Mouse (Mus musculus) ES-Bruce4 (cell line): ENCODE data around the gene Celf5.

Source experiments
- CTCF ChIP-seq: IDR thresholded peaks from one replicate; pipeline ENCODE4 v1.8.1; 2011; ENCODE audit warnings: low read depth, low read length
- EP300 ChIP-seq: IDR thresholded peaks from 2 replicates; pipeline ENCODE4 v1.6.1; 2011; ENCODE audit warnings: low read depth, low read length; ENCODE audit not compliant: insufficient read depth
- POLR2A ChIP-seq: IDR thresholded peaks from one replicate; pipeline ENCODE4 v1.8.1; 2011; ENCODE audit warnings: low read length; ENCODE audit not compliant: insufficient read depth

DNA sequence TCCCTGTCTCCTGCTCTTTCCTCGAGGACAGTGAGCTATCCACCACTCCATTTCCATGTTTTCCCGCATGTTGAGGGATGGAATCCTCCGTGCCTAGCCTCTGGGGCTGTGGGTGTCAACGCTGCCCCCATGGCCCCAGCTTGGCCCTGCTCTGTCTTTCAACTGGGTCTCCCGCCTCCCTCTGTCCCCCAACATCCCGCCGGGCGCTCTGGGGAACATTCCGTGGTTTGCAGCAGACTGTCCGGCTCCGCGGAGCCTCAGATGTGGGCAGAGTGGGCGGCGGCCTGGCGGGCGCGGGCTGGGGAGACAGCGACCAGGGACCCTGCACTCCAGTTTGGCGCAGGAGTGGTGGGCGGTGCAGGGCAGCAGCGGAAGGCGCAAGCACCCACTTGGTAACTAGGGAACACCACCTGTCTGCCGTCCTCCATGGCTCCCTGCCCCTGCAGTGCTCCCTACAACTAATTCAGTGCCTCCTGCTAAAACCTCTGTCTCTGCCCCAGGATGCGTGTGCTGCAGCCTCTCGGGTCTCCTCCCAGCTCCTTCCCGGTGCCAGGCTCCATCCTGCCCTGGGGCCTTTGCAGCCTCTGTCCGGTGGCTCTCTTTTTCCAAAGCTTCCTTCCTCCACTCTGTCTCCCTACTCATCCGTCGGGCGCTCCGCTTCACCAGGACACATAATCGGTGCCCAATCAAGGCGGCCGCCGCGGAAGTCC is 30.1 kb downstream of the Celf5 start:
- TF ChIP-seq CTCF (no peak), POLR2A (no peak), EP300 (no peak)
